Mouse (Mus musculus) E14TG2a.4 (cell line): ENCODE data around the gene 2810408A11Rik.
"Not testable (repeated sequence)": the region's sequence is repeated elsewhere in the genome, so short reads cannot be mapped to it uniquely, and the experiment has no call there.

Source experiments
- CTCF ChIP-seq: conservative IDR thresholded peaks from 2 replicates; pipeline ENCODE4 v1.5.1; 2014; ENCODE audit warnings: low read length
- NANOG ChIP-seq: IDR thresholded peaks from 2 replicates; pipeline ENCODE4 v1.6.1; 2014; ENCODE audit warnings: borderline replicate concordance, low read length, mixed read lengths
- POU5F1 ChIP-seq: IDR thresholded peaks from 2 replicates; pipeline ENCODE4 v1.6.1; 2014; ENCODE audit warnings: low read length, borderline replicate concordance

GRCm38 (mm10) chr11:69930176-69930575 is 29.4 kb upstream of the 2810408A11Rik start:
- TF ChIP-seq CTCF, POU5F1, NANOG: not testable (repeated sequence)
